Mouse (Mus musculus) kidney, postnatal 25 days (tissue): ENCODE results near the gene Ehd4.

Source experiments
- DNase-seq, 2 experiments: peaks; one replicate each; pipeline ENCODE4 v3.0.0; 2021; ENCODE audit warnings: mixed read lengths in 2 of 2

Gene Ehd4

DNA sequence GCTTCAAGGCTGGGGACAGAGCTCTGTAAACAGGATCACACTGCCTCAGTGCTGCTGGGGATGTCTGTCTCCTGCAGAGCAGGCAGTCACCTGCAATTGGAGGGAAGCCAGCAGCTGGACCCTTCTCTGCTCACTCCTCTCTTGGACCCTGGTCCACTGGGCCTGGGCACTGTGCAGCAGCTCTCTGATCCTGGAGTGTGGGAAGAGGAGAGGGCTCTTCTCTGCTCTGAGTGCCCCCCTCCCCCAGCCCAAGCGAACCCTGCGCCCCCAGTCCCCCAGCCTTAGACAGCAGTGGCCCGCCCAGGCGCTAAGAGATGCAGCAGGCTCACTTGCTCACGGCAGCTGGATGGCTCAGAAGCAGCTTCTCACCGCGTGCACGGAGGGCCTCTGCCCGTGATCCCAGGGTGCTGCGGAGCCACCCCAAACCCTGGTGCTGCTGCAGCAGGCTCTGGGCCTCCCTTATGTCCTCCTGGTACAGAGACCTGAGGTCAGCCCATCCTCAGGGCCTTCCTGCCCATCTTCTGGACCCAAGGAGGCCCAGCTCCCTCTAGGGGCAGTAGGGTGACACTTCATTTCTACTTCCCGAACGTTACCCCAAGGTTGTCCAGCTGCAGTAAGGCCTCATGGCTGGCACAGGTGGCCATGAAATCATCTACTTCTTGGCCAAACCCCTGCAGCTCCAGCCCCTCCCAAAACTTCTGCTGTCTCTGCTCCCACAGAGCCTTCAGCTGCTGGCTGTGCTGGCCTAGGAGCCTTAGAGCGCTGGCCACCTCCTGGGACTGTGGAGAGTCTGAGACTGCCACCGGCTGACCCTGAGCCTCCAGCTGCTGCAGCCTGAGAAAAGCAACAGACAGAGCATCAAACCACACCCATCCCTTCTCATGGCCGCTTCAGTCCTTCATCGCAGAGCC, 85.6 kb downstream of the Ehd4 start:
- peak; percentile 43 to 58 for DNase-seq

DNA sequence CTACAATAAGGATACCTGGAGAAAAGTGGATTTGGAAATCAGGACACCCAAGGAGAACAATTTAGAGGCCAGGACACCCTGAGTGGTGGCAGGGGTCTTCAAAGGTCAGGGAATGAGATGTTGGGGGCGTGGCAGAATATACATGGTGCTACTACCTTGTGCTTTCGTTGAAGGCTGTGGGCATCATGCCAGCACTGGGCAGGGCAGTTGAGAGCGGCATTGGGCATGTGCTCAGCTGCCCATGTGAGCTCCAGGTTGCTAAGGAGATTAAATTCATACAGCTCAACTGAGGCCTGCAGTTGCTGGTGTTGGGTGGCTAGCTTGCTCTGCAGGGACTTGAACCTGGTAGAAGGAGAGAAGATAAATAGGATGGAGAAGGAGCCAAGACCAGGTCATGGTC, 88.2 kb downstream of the Ehd4 start:
- DNase-seq, result peak in 1 of 2 experiments; percentile 23

DNA sequence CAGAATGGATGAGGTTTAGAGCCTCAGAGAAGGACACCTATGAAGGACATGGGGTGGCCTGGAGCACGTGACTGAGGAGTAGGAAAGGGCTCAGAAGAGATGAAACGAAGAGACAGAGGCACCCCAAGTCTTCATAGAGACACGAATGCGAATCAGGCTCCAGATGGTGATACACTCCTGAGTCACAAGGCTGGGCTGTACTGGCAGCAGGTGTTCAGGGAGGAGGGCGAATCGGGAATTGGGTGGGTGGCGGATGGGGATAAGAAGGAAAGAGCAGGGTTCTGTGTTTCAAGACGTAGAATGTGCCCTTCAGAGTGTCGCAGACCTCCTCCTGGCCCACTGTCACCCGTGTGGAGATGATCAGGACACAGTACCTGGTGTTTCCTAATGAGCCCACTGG, 89.2 kb downstream of the Ehd4 start:
- DNase-seq, result no peak

DNA sequence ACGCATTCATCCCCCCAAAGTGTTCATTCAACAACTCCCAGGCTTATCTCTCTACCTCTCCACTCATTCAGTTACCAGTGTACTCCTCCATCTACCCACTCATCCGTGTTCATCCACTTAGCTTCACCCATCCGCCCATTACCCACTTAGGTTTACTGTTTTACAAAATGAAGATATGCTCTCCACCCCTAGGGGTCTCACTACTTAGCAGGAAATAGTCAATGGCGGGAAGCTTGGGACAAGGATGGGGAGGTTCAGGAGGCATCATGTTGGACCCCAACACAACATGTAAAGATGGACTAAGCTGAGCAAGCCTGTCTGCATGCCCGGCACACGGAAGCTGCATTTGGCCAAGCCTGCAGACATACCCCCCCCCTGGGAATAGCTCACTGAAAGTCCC, 89.8 kb downstream of the Ehd4 start:
- DNase-seq, result no peak

DNA sequence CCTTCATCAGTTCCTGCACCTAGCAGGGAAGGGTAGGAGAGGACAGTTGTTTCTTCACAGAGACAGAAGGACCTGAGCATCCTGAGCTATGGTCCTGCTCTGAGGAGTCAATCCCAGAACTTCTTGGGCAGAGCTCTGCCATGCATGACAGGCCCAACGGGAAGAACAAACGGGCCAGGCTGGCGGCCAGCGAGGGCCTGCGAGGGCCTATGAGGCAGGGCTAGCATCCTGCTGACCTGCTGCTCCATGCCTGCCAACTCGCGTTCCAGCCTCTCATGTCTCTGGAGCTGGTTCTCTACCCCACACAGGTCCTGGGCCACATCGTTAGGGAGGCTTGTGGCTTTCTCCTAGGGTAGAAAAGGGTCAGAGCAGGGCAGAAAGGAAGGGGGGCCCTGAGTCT, 92.2 kb downstream of the Ehd4 start:
- no peak for DNase-seq

DNA sequence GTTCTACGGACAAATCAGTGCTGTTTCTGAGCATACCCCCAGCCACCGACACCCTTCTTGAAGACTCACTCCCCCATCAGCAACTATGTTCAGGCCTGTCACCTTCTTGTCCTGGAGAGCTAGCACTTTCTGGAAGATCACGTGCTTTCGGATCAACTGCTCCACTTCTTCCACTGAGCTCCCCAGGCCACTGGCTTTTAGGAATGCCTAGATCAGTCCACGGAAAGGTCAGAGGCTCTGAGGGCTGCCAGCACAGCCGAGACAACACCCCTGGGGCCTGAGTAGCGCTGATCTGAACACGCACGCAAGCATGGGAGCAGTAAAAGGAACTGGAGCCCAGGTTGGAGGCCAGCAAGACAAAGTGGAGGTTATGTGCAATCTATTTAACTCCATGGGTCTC, 93.8 kb downstream of the Ehd4 start:
- peak; percentile 35 to 71 for DNase-seq

DNA sequence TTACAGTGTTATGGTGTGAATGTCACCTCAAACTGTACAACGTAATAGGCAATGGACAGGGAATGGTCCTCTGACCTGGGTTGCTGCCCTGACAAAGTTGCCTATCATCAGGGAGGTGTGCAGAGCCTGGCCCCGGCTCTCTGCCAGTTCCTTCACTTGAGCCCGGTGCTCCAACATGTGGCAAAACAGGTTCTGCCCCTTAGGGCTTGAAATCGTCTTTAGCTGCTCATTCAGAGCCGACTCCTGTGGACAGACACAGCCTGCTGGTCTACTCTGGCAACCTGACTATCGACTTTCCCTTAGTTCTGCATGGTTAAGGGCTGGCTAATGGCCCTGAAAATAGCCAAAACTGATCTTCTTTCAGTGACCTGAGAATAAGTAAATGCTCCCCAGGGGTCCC, 94.2 kb downstream of the Ehd4 start:
- peak; percentile 53 to 75 for DNase-seq

DNA sequence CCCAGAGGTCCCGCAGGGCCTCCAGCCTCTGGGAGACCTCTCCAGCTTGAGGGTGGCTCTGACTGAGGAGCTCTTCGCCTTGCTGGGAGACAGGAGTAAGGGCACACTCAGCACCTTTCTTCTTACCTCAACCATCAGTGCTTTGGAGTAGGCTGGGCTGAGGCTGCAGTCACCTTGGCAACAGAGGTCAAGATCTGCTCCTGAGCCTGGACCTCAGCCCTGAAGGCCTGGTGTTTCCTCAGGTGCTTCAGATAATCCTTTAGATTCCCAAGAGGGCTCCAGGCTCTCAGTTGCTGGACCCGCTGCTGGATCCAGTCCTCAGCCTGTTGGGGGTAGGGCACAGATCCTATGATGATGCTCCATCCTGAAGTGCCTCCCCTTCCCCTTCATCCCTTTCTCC, 94.9 kb downstream of the Ehd4 start:
- no peak for DNase-seq

DNA sequence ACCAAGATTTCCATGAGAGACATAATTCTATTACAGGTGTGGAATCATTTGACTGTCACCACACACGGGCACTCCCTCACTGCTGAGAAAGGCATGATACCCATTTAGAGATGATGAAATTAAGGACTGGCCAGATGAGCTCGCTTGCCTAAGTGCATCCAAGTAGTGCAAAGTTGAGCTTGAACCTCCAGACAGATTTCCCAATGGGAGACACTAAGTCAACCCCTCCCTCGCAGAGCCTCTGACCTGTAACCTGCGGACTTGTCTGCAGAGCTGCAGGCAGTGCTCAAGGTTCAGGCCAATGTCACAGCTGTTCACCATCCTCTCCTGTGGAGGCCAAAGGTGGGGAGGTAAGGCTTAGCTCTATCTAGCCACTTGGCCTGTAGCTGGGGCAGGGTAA, 95.6 kb downstream of the Ehd4 start:
- no peak for DNase-seq

DNA sequence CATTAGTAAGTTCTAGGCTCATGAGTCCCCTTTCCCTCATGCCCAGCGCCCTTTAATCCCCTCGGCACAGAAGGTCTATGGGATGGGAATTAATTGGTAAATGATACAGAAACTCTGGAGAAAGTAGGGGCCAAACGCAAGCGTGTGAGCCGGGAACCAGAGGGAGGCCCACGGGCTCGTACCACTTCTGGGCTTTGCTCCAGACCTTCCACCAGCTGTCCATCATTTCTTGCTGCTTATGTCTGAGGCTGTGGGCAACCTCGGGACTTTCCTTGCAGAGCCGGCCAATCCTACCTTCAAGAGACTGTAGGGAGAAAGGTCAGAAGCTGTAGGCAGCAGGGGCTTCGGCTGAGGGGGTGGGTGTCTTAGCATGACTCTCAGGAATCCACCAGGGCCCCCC, 98.5 kb downstream of the Ehd4 start:
- no peak for DNase-seq

DNA sequence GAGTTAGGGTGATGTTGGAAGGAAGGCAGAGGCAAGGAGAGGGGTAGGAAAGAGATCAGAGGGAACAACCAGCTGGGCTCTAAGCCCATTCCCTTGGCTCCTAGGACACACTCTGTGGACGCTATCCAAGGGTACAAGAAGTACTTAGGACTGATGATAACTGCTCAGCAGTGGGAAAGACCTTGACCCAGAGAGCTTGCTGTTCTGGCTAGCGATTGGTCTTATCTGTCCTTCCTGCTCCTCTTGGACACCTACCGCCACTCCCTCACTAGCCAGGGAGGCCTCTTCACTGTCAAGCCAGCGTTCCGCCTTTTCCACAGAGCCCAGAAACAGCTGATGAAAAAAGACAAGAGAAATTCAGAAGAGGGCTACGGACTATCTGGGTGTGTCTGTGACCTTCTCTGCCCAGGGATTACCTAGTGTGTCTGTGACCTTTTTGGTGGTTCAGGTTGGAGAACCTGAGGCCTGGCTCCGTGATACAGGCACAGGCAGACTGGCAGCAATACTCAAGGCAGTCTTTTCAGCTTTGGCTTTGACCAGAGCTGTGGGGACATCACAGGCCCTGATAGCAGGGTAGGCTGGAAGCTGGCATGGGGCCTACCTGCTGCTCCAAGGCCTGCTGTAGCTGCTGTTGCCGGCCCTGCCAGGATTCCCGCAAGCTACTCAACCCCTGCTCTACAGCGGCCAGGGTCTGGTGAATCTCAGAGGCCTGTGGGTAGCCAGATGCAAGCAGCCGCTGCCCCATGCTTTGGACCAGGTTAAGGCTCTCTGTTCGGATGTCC, 99.4 kb downstream of the Ehd4 start:
- no peak for DNase-seq

DNA sequence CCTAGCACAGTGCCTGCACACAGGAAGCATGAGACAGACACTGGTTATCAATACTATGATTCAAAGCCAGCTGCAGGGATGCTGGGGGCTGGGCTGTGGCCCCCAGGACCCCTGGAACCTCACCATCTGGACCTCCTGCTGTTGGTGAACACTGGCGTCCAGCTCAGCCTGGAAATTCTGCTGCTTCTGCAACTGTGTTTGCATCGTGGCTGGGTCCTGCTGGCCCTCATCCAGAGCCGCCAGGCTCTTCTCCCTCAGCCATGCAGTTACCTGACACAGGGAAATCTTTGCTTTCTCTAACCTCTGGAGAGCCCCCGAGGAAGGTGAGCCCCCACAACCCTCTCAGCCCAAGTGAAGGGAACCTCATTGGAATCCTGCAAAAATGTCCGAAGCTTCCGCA, 103.0 kb downstream of the Ehd4 start:
- no peak for DNase-seq

DNA sequence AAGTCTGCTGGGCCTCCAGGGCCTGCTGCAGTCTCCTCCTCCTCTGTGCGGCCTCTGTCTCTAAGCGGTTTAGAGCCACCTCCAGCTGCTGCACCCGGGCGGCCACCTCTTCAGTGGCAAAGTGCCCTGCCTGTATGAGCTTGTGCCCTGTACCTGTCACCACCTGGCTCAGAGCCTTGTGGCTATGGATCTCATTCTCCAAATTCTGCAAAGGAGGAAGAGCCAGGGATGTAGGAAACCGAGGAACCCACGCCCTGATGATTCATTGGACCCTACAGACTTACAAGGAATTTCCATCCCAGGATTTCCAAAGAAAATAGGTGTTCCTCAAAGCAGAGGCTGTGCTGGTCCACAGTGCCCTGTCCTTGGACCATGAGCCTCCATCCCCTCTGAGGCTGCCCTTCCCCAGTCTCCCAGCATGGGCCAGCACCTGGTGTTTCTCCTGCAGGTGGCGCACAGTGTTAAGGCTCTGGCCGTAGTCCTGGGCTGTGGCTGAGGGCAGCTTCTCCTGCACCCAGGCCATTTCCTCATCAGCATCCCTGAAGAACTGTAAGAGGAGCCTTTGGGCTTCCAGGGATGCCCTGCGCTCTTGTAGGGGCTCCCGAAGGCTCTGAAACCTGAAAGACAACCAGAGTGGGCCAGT, 104.7 kb downstream of the Ehd4 start:
- peak; percentile 75 to 78 for DNase-seq

DNA sequence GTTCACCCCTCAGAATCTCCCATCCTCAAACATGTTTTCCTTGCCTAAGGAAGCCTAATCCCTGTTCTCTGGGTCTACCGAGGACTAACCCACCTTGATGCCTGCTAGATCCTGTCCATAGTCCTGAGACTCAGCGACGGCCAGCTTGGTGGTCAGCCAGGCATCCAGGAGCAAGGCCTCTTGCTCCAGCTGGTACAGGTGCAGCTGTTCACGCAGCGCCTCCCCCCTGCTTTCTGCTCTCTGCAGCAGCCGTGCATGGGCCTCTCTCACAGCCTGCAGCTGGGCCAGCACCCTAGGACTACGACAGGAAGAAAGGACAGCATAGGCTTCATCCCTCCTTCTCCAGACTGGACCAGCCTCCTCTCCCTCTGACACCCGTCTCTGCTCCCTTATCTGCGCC, 106.2 kb downstream of the Ehd4 start:
- DNase-seq, result no peak

DNA sequence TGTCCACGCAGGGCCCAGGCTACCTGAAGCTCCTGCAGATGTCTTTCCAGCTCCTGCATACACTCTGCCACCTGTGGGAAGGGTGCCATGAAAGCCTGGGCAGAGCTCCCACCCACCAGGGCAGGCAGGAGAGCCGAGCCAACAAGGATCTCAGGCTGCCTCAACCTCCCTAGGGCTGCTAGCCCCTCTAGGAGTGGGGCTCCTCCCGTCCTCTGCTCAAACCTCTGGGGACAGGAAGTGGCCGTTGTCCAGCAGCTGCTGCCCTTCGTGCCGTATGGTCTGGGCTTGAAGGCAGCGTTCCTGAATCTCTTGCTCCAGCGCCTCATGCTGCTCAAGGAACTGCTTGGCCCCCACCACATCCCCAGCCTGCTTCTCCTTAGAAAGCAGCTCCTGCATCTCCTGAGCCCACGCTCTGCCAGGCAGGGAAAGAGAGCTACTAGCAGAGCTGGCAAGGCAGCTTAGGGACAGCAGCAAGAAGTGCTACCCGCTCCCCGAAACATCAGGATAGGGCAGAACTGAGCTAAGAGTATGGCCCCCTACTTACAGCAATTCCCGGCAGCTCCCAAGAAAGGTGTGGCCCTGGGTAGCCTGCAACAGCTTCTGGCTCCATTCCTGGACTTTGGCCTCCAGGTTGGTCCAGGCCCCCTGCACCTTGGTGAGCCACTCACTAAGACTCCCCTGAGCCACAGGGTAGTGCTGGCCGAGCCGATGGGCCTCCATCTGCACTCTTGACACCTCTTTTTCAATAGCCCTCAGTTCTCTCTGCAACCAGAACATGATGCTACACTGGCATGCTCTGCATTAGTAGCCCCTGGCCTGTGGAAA, 107.7 kb downstream of the Ehd4 start:
- DNase-seq, result no peak

DNA sequence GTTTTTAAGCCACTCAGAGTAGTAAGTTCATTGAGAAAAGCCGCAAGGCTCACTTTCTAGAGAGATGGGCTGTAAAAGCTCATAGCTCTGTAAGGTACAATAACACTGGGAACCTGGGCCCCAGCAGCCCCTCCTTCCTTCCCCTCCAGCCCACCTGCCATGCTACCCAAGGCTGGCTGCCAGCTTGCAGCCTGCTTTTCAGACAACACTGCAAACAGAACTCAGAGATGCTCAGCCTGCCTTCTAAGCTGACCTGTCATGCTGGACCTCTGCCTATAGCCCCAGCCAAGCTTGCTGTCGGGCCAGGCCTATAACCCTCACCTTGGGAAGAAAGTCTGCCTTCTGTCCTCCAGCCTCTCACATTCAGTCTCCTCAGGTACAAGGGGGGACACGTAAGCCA, 109.7 kb downstream of the Ehd4 start:
- DNase-seq, result no peak

DNA sequence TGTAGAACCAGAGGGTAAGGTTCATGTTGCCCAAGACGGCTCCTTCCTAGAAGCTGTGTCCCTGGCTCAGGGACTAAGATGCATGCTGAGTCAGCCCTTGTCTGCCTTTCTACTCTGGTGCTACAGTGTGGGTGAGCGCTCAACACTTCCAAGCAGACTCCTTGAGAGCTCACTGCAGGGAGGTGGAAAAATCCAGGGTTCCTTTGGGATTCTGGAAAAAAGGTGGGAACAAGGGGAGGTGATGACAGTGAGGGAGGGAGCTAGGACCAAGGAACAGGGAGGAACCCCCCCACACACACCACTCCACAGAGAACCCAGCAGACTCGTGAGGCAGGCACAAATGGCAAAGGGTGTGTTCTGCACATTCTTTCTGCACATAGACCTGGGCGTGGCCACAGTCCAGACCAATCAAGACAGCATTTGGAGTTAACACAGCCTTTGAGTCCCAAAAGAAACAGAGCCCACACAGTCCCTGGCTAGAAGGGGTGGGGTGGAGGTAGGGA, 110.3 kb downstream of the Ehd4 start:
- DNase-seq, result peak in 1 of 2 experiments; percentile 25

DNA sequence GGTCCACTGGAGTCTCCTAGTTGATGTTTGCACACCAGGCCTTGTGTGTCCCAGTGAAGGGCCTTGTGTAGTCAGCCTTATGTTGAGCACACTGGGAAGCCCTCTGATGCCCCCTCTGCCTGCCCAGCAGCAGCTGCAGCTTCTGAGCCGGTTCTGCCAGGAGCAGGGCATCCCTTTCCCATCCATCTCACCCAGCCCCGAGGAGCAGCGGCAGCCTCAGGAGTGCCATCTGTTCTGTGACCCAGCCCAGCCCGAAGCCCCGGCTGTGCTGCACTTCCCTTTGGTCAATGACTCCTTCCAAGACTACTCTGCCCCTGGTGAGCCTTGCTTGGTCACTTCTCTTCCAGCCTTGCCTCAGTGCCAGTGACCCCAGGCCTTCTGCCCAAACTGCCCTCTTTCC, 113.4 kb downstream of the Ehd4 start:
- no peak for DNase-seq
